Mouse (Mus musculus): ENCODE results near the gene Zfp62. TPM values are rescaled to one million over a fixed set of nuclear protein-coding genes. Genes with fewer than 3 reads are reported as not detected.

The Zfp62 gene
- polyA plus RNA-seq, 1 experiment from 2014 or later = 48.3 TPM

- DNase-seq (ENCODE audit: low spot score) = peak; percentile 23
- peak overlapping the region; percentile 61 for H3K4me3 ChIP-seq
- H3K27ac ChIP-seq = peak overlapping the region; percentile 90
- H3K4me1 ChIP-seq = peaks cover 56% of the 10 kb centered on the region
- no peaks in the 10 kb centered on the region for H3K27me3 ChIP-seq (ENCODE audit: low read depth, poor library complexity, severe bottlenecking)
- 35% methylated on average over 12 of the region's 12 CpGs for WGBS
- no peaks in the 10 kb centered on the region for H3K9me3 ChIP-seq (replicated peaks)
- no peaks in the 10 kb centered on the region for H3K36me3 ChIP-seq
Observed at GRCm38 (mm10) chr11:49245634-49246415, 42.7 kb downstream of the Zfp62 start.

GRCm38 (mm10) chr11:49246523-49246922, 43.4 kb downstream of the Zfp62 start:
- Histone ChIP-seq H3K4me1 (peaks cover 63% of the 10 kb centered on the region), H3K4me3 (no peak overlapping the region), H3K36me3 (no peaks in the 10 kb centered on the region), H3K27me3 (ENCODE audit: low read depth, poor library complexity, severe bottlenecking) (no peaks in the 10 kb centered on the region), H3K27ac (no peak overlapping the region), H3K9me3 (replicated peaks) (no peaks in the 10 kb centered on the region)
- no peak for DNase-seq (ENCODE audit: low spot score)
- 83% methylated on average over 4 of the region's 4 CpGs for WGBS

- no peaks in the 10 kb centered on the region for H3K27me3 ChIP-seq (ENCODE audit: low read depth, poor library complexity, severe bottlenecking)
- no peak overlapping the region for H3K27ac ChIP-seq
- peaks cover 4% of the 10 kb centered on the region; the same call in 1 of the 2 replicates for H3K36me3 ChIP-seq
- WGBS = 24% methylated on average over 2 of the region's 2 CpGs
- no peak for DNase-seq (ENCODE audit: low spot score)
- no peaks in the 10 kb centered on the region for H3K9me3 ChIP-seq (replicated peaks)
- H3K4me3 ChIP-seq = no peak overlapping the region
- peaks cover 70% of the 10 kb centered on the region for H3K4me1 ChIP-seq
Observed at GRCm38 (mm10) chr11:49247255-49247654, 44.2 kb downstream of the Zfp62 start.

- DNase-seq (ENCODE audit: low spot score) = no peak
- Histone ChIP-seq H3K4me3 (no peak overlapping the region), H3K27me3 (ENCODE audit: low read depth, poor library complexity, severe bottlenecking) (no peaks in the 10 kb centered on the region), H3K36me3 (peaks cover 14% of the 10 kb centered on the region), H3K4me1 (peaks cover 63% of the 10 kb centered on the region), H3K9me3 (replicated peaks) (no peaks in the 10 kb centered on the region), H3K27ac (no peak overlapping the region)
- 72% methylated on average over 6 of the region's 6 CpGs for WGBS
Observed at GRCm38 (mm10) chr11:49248226-49248973, 45.3 kb downstream of the Zfp62 start.

GRCm38 (mm10) chr11:49248974-49249700, 46.0 kb downstream of the Zfp62 start:
- WGBS = 77% methylated on average over 6 of the region's 6 CpGs
- Histone ChIP-seq H3K9me3 (replicated peaks) (no peaks in the 10 kb centered on the region), H3K4me3 (no peak overlapping the region), H3K27ac (peak overlapping the region; percentile 97), H3K27me3 (ENCODE audit: low read depth, poor library complexity, severe bottlenecking) (no peaks in the 10 kb centered on the region), H3K4me1 (peaks cover 63% of the 10 kb centered on the region), H3K36me3 (peaks cover 21% of the 10 kb centered on the region)
- DNase-seq (ENCODE audit: low spot score) = peak; percentile 26

- Histone ChIP-seq H3K27ac (peak overlapping the region; percentile 97), H3K9me3 (replicated peaks) (no peaks in the 10 kb centered on the region), H3K27me3 (ENCODE audit: low read depth, poor library complexity, severe bottlenecking) (no peaks in the 10 kb centered on the region), H3K4me1 (peaks cover 58% of the 10 kb centered on the region), H3K4me3 (peak overlapping the region; percentile 81), H3K36me3 (peaks cover 29% of the 10 kb centered on the region)
- peak; percentile 31 for DNase-seq (ENCODE audit: low spot score)
- WGBS = 29% methylated on average over 10 of the region's 10 CpGs
Observed at GRCm38 (mm10) chr11:49249811-49250421, 46.8 kb downstream of the Zfp62 start.

GRCm38 (mm10) chr11:49250422-49251379, 47.6 kb downstream of the Zfp62 start:
- H3K36me3 ChIP-seq = peaks cover 35% of the 10 kb centered on the region

GRCm38 (mm10) chr11:49251380-49251761, 48.3 kb downstream of the Zfp62 start:
- no peak for DNase-seq (ENCODE audit: low spot score)
- no peaks in the 10 kb centered on the region for H3K9me3 ChIP-seq (replicated peaks)
- peak overlapping the region; percentile 81 for H3K4me3 ChIP-seq
- H3K36me3 ChIP-seq = peaks cover 40% of the 10 kb centered on the region
- WGBS = 66% methylated on average over 7 of the region's 7 CpGs
- H3K27me3 ChIP-seq (ENCODE audit: low read depth, poor library complexity, severe bottlenecking) = no peaks in the 10 kb centered on the region
- peak overlapping the region; percentile 97; the same call in 1 of the 2 replicates for H3K27ac ChIP-seq
- peaks cover 44% of the 10 kb centered on the region for H3K4me1 ChIP-seq

More at GRCm38 (mm10) chr11:49250422-49251379, 47.6 kb downstream of the Zfp62 start:
- Histone ChIP-seq H3K9me3 (replicated peaks) (no peaks in the 10 kb centered on the region), H3K27me3 (ENCODE audit: low read depth, poor library complexity, severe bottlenecking) (no peaks in the 10 kb centered on the region), H3K4me3 (peak overlapping the region; percentile 81), H3K27ac (peak overlapping the region; percentile 97), H3K4me1 (peaks cover 50% of the 10 kb centered on the region)
- WGBS = 2% methylated on average over 45 of the region's 45 CpGs
- DNase-seq (ENCODE audit: low spot score) = peak; percentile 91

- H3K27me3 ChIP-seq (ENCODE audit: low read depth, poor library complexity, severe bottlenecking) = no peaks in the 10 kb centered on the region
- H3K4me3 ChIP-seq = no peak overlapping the region
- H3K27ac ChIP-seq = no peak overlapping the region
- 96% methylated on average over 5 of the region's 5 CpGs for WGBS
- H3K4me1 ChIP-seq = peaks cover 39% of the 10 kb centered on the region
- H3K9me3 ChIP-seq (replicated peaks) = no peaks in the 10 kb centered on the region
- no peak for DNase-seq (ENCODE audit: low spot score)
- peaks cover 45% of the 10 kb centered on the region for H3K36me3 ChIP-seq
Observed at GRCm38 (mm10) chr11:49252048-49252447, 49.0 kb downstream of the Zfp62 start.

- Histone ChIP-seq H3K9me3 (replicated peaks) (no peaks in the 10 kb centered on the region), H3K27me3 (ENCODE audit: low read depth, poor library complexity, severe bottlenecking) (no peaks in the 10 kb centered on the region), H3K4me3 (no peak overlapping the region), H3K36me3 (peaks cover 52% of the 10 kb centered on the region), H3K27ac (no peak overlapping the region), H3K4me1 (peaks cover 31% of the 10 kb centered on the region)
- 92% methylated on average over 6 of the region's 6 CpGs for WGBS
- DNase-seq (ENCODE audit: low spot score) = no peak
Observed at GRCm38 (mm10) chr11:49253035-49253434, 49.9 kb downstream of the Zfp62 start.

- DNase-seq (ENCODE audit: low spot score) = no peak
- Histone ChIP-seq H3K9me3 (replicated peaks) (no peaks in the 10 kb centered on the region), H3K27ac (no peak overlapping the region), H3K27me3 (ENCODE audit: low read depth, poor library complexity, severe bottlenecking) (no peaks in the 10 kb centered on the region), H3K4me1 (no peaks in the 10 kb centered on the region), H3K4me3 (no peak overlapping the region), H3K36me3 (peaks cover 74% of the 10 kb centered on the region)
- WGBS = 95% methylated on average over 2 of the region's 2 CpGs
Observed at GRCm38 (mm10) chr11:49259296-49259695, 56.2 kb downstream of the Zfp62 start.
